Mouse (Mus musculus) bone marrow macrophage, adult 2 months (primary cell): ENCODE results near the gene Ctnna3.

Source experiments
- CTCF ChIP-seq: IDR thresholded peaks from 2 replicates; pipeline ENCODE4 v1.5.1; 2012; ENCODE audit warnings: low read depth, mild to moderate bottlenecking, low read length, moderate library complexity
- POLR2A ChIP-seq: IDR thresholded peaks from 2 replicates; pipeline ENCODE4 v1.6.1; 2012; ENCODE audit warnings: mild to moderate bottlenecking, low read depth, low read length, borderline replicate concordance

GRCm38 (mm10) chr10:64030901-64031300 is 601.0 kb downstream of the Ctnna3 start:
- TF ChIP-seq POLR2A: no peak
- no peak for TF ChIP-seq CTCF
